Mouse (Mus musculus) thymus, postnatal 10 days (tissue): ENCODE results near the gene Ccdc126.
A peak's percentile ranks its signal among the peaks of the same experiment; 100 is the strongest.
"Not testable (repeated sequence)": the region's sequence is repeated elsewhere in the genome, so short reads cannot be mapped to it uniquely, and the experiment has no call there.

Experiments used
- DNase-seq, 2 experiments: peaks; one replicate each; pipeline ENCODE4 v3.0.0; 2021; ENCODE audit warnings: low spot score in 2 of 2

Ccdc126 gene

GRCm38 (mm10) chr6:49318966-49319594, at the start of gene Ccdc126:
Ccdc126 (plus strand) TSS chr6:49319274.
- DNase-seq = peak; percentile 95 to 99

- DNase-seq = no peak
These were observed 49.2 kb upstream of the Ccdc126 start for GRCm38 (mm10) chr6:49269923-49270322.

GRCm38 (mm10) chr6:49271815-49272214, 47.3 kb upstream of the Ccdc126 start:
- DNase-seq = no peak

GRCm38 (mm10) chr6:49272863-49273262, 46.2 kb upstream of the Ccdc126 start:
- DNase-seq = no peak

GRCm38 (mm10) chr6:49273934-49274333, 45.1 kb upstream of the Ccdc126 start:
- no peak for DNase-seq

- no peak for DNase-seq
These were observed 44.5 kb upstream of the Ccdc126 start for GRCm38 (mm10) chr6:49274416-49275091.

- DNase-seq = no peak
These were observed 43.8 kb upstream of the Ccdc126 start for GRCm38 (mm10) chr6:49275296-49275695.

- DNase-seq = no peak
These were observed 38.1 kb upstream of the Ccdc126 start for GRCm38 (mm10) chr6:49280942-49281341.

- DNase-seq = no peak
These were observed 37.0 kb upstream of the Ccdc126 start for GRCm38 (mm10) chr6:49282122-49282521.

GRCm38 (mm10) chr6:49298286-49298685, 20.8 kb upstream of the Ccdc126 start:
- DNase-seq = no peak

GRCm38 (mm10) chr6:49314821-49315220, 4.3 kb upstream of the Ccdc126 start:
- not testable (repeated sequence) for DNase-seq

GRCm38 (mm10) chr6:49319595-49320315, 681 bp downstream of the Ccdc126 start:
- no peak for DNase-seq

- DNase-seq = no peak
These were observed 2.3 kb downstream of the Ccdc126 start for GRCm38 (mm10) chr6:49321341-49321740.

GRCm38 (mm10) chr6:49322056-49322455, 3.0 kb downstream of the Ccdc126 start:
- no peak for DNase-seq

GRCm38 (mm10) chr6:49322986-49323385, 3.9 kb downstream of the Ccdc126 start:
- DNase-seq = no peak

- no peak for DNase-seq
These were observed 5.5 kb downstream of the Ccdc126 start for GRCm38 (mm10) chr6:49324528-49324927.

GRCm38 (mm10) chr6:49325294-49325693, 6.2 kb downstream of the Ccdc126 start:
- no peak for DNase-seq

GRCm38 (mm10) chr6:49326846-49327245, 7.8 kb downstream of the Ccdc126 start:
- no peak for DNase-seq

- no peak for DNase-seq
These were observed 12.4 kb downstream of the Ccdc126 start for GRCm38 (mm10) chr6:49331369-49332059.

- DNase-seq = no peak
These were observed 12.9 kb downstream of the Ccdc126 start for GRCm38 (mm10) chr6:49332060-49332370.

GRCm38 (mm10) chr6:49338566-49338965, 19.5 kb downstream of the Ccdc126 start:
- no peak for DNase-seq

GRCm38 (mm10) chr6:49339145-49339544, 20.1 kb downstream of the Ccdc126 start:
- no peak for DNase-seq
